Mouse (Mus musculus): ENCODE results near the gene Alg9.
"Not testable (repeated sequence)": the region's sequence is repeated elsewhere in the genome, so short reads cannot be mapped to it uniquely, and the experiment has no call there.

Gene Alg9

GRCm38 (mm10) chr9:50819716-50820115 lies 44.9 kb downstream of the Alg9 start:
- peak; percentile 49 for DNase-seq

GRCm38 (mm10) chr9:50821651-50822050 lies 46.8 kb downstream of the Alg9 start:
- no peak for DNase-seq

GRCm38 (mm10) chr9:50822216-50822615 lies 47.4 kb downstream of the Alg9 start:
- DNase-seq: peak; percentile 28

GRCm38 (mm10) chr9:50823779-50824453 lies 49.1 kb downstream of the Alg9 start:
- no peak for DNase-seq

GRCm38 (mm10) chr9:50831514-50831913 lies 56.7 kb downstream of the Alg9 start:
- no peak for DNase-seq

GRCm38 (mm10) chr9:50832162-50832561 lies 57.3 kb downstream of the Alg9 start:
- peak; percentile 31 for DNase-seq

- DNase-seq: not testable (repeated sequence)
Observed at GRCm38 (mm10) chr9:50832582-50832981, 57.8 kb downstream of the Alg9 start.

- DNase-seq: no peak
Observed at GRCm38 (mm10) chr9:50833786-50834185, 59.0 kb downstream of the Alg9 start.

GRCm38 (mm10) chr9:50835068-50835705 lies 60.4 kb downstream of the Alg9 start:
- DNase-seq: no peak

GRCm38 (mm10) chr9:50836097-50836496 lies 61.3 kb downstream of the Alg9 start:
- no peak for DNase-seq

GRCm38 (mm10) chr9:50841079-50841789 lies 66.4 kb downstream of the Alg9 start:
- no peak for DNase-seq

GRCm38 (mm10) chr9:50845081-50845480 lies 70.3 kb downstream of the Alg9 start, which contains the start of gene Ppp2r1b:
Ppp2r1b (plus strand) TSS chr9:50845301.
- no peak for DNase-seq

GRCm38 (mm10) chr9:50845547-50845946 lies 70.7 kb downstream of the Alg9 start:
- DNase-seq: no peak

GRCm38 (mm10) chr9:50847133-50847532 lies 72.3 kb downstream of the Alg9 start:
- DNase-seq: no peak

- no peak for DNase-seq
Observed at GRCm38 (mm10) chr9:50847606-50848368, 73.0 kb downstream of the Alg9 start.

GRCm38 (mm10) chr9:50848821-50849220 lies 74.0 kb downstream of the Alg9 start:
- no peak for DNase-seq

GRCm38 (mm10) chr9:50849249-50849648 lies 74.4 kb downstream of the Alg9 start:
- peak; percentile 91 for DNase-seq

GRCm38 (mm10) chr9:50849755-50850154 lies 74.9 kb downstream of the Alg9 start:
- no peak for DNase-seq

- no peak for DNase-seq
Observed at GRCm38 (mm10) chr9:50850271-50850670, 75.5 kb downstream of the Alg9 start.

GRCm38 (mm10) chr9:50850713-50851112 lies 75.9 kb downstream of the Alg9 start:
- DNase-seq: peak; percentile 67

- DNase-seq: no peak
Observed at GRCm38 (mm10) chr9:50852634-50853349, 78.0 kb downstream of the Alg9 start.

GRCm38 (mm10) chr9:50854376-50854775 lies 79.6 kb downstream of the Alg9 start:
- no peak for DNase-seq

All from right cerebral cortex, adult 18-20 months (tissue).